Mouse (Mus musculus) granulocyte monocyte progenitor cell, adult 5-6 weeks (primary cell): ENCODE data around the gene Zdhhc1. TPM values are rescaled to one million over a fixed set of nuclear protein-coding genes. Genes with fewer than 3 reads are reported as not detected.

Experiments used
- ATAC-seq: replicated peaks from 2 replicates; pipeline ENCODE4 v1.8.0; 2016; ENCODE audit warnings: mild to moderate bottlenecking, moderate TSS enrichment, inconsistent platforms; ENCODE audit not compliant: poor library complexity, severe bottlenecking
- total RNA-seq, 2 experiments: library from RNA; stranded (forward) in 1 of 2; stranded (reverse) in 1 of 2; fragments of 200-712, 200-1000 nt in 1 of 2; fragments of >200 nt in 1 of 2; fragmentation: Nextera tagmentation in 1 of 2; gene quantifications; 2 replicates each; pipeline ENCODE4 v1.2.3; 2014 to 2017

Gene Zdhhc1
- total RNA-seq, 2 experiments from 2014 or later, result 1.8 to 3.6 TPM

DNA sequence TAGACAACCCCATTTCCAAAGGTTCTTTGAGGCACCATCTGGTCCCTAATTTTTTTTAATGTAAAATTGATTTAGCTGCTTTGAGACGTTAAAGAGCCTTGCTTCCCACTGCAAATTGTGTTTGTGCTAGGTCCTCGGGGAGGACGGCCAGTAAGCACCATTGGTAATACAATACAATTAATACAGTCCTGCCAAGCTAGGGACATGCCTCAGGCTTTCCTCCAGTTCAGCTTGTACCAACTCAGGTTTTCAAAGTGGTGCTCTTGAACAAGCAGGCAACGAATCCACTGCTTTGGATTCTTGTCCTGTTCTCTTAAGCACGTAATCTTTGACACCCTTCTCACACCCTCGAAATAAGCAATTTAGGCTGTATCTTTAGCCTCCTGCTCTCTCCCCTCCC lies 63.7 kb downstream of the Zdhhc1 start:
- no peak for ATAC-seq

DNA sequence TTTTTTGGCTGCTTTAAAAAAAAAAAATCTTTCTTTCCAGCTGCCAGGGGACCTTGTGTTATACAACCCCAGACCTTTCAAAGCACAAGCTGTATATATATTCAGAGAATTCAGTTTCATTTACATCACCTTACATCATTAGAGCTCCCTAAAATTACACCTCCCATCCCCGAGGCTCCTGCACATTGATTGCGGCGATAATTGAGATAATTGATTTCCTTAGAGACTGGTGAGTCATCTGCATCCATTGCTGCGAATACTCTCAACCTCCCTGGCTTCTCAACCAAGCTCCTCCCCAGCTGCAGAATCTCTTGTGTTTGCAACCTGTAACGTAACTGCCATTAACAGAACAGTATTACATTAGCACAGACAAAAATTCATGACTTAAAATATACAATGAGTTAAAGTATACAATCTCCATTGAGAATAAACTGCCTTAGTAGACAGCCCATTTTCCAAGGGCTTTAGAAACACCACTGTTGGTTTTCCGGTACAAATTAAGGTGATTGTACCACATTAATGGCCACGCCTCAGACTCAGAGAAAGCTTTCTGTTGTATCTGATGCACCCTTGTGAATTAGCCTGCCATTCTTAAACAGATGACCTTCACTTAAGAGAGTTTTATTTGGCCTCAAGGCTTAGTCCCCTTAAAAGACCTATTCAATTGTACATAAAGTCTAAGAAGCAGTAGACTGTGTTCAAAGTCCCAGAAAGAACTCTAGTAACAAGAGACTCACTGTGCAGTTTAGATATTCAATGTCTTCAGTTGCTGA lies 64.8 kb downstream of the Zdhhc1 start:
- no peak for ATAC-seq

DNA sequence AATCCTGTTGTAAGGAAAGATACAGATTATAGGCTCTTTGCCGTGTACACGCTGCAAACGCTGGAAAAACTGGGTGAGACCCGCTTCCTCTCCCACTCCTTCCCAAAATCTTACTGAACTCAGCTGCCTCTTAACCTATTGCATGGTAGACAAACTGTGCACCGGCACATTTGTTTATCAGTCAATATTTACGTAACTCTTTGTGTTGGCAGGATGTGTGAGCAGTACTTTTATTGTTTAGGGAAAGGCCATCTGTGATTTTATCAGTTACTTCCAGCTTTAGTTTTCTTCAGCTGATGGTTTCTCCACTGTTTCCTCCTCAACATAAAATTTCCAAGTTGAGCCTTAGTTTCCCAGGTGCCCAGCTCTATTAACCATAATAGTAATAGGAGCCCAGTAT lies 69.8 kb downstream of the Zdhhc1 start:
- no peak for ATAC-seq

Other genes with a start within 250 kb of the Zdhhc1 start
- 0.32 TPM in 1 of 2 replicates, not detected in the other for gene B3gnt9, start 241.7 kb downstream of the Zdhhc1 start, total RNA-seq (2014; fragmentation: Nextera tagmentation)
- 1.0 TPM in 1 of 2 replicates, not detected in the other for gene B3gnt9, start 241.7 kb downstream of the Zdhhc1 start, total RNA-seq (2017)
- 8.7 and 9.4 TPM in 2 replicates for gene Tradd, start 232.3 kb downstream of the Zdhhc1 start, total RNA-seq (2014; fragmentation: Nextera tagmentation)
- gene Tradd, start 232.3 kb downstream of the Zdhhc1 start, total RNA-seq (2017), result 15.8 and 21.0 TPM in 2 replicates
- gene Fbxl8, start 232.3 kb downstream of the Zdhhc1 start, total RNA-seq (2014; fragmentation: Nextera tagmentation), result 0.21 and 4.4 TPM in 2 replicates
- 1.7 and 3.6 TPM in 2 replicates for gene Fbxl8, start 232.3 kb downstream of the Zdhhc1 start, total RNA-seq (2017)
- not detected in 2 replicates for gene Hsf4, start 227.1 kb downstream of the Zdhhc1 start, total RNA-seq (2014; fragmentation: Nextera tagmentation)
- gene Hsf4, start 227.1 kb downstream of the Zdhhc1 start, total RNA-seq (2017), result not detected in 2 replicates
- not detected in 2 replicates for gene Nol3, start 220.8 kb downstream of the Zdhhc1 start, total RNA-seq (2014; fragmentation: Nextera tagmentation)
- gene Nol3, start 220.8 kb downstream of the Zdhhc1 start, total RNA-seq (2017), result not detected in 2 replicates
- gene 4931428F04Rik, start 207.0 kb downstream of the Zdhhc1 start, total RNA-seq (2014; fragmentation: Nextera tagmentation), result 2.7 and 4.0 TPM in 2 replicates
- 0.56 and 0.93 TPM in 2 replicates for gene 4931428F04Rik, start 207.0 kb downstream of the Zdhhc1 start, total RNA-seq (2017)
- not detected in 2 replicates for gene Exoc3l, start 200.8 kb downstream of the Zdhhc1 start, total RNA-seq (2014; fragmentation: Nextera tagmentation)
- gene Exoc3l, start 200.8 kb downstream of the Zdhhc1 start, total RNA-seq (2017), result 0.60 and 2.5 TPM in 2 replicates
- gene E2f4, start 199.2 kb downstream of the Zdhhc1 start, total RNA-seq (2014; fragmentation: Nextera tagmentation), result 139 and 170 TPM in 2 replicates
- 44.3 and 50.9 TPM in 2 replicates for gene E2f4, start 199.2 kb downstream of the Zdhhc1 start, total RNA-seq (2017)
- gene Elmo3, start 191.3 kb downstream of the Zdhhc1 start, total RNA-seq (2014; fragmentation: Nextera tagmentation), result 2.6 and 5.6 TPM in 2 replicates
- gene Elmo3, start 191.3 kb downstream of the Zdhhc1 start, total RNA-seq (2017), result 0.05 and 3.2 TPM in 2 replicates
- 5.2 and 5.3 TPM in 2 replicates for gene Lrrc29, start 170.6 kb downstream of the Zdhhc1 start, total RNA-seq (2014; fragmentation: Nextera tagmentation)
- gene Lrrc29, start 170.6 kb downstream of the Zdhhc1 start, total RNA-seq (2017), result 2.0 and 2.3 TPM in 2 replicates
- 82.8 and 106 TPM in 2 replicates for gene Tmem208, start 170.5 kb downstream of the Zdhhc1 start, total RNA-seq (2014; fragmentation: Nextera tagmentation)
- gene Tmem208, start 170.5 kb downstream of the Zdhhc1 start, total RNA-seq (2017), result 37.1 and 64.8 TPM in 2 replicates
- 7.0 and 12.9 TPM in 2 replicates for gene Fhod1, start 148.9 kb downstream of the Zdhhc1 start, total RNA-seq (2014; fragmentation: Nextera tagmentation)
- gene Fhod1, start 148.9 kb downstream of the Zdhhc1 start, total RNA-seq (2017), result 2.5 and 2.6 TPM in 2 replicates
- gene Slc9a5, start 148.1 kb downstream of the Zdhhc1 start, total RNA-seq (2014; fragmentation: Nextera tagmentation), result 0.82 and 3.8 TPM in 2 replicates
- gene Slc9a5, start 148.1 kb downstream of the Zdhhc1 start, total RNA-seq (2017), result 0.41 and 0.73 TPM in 2 replicates
- 0.47 TPM in 1 of 2 replicates, not detected in the other for gene Plekhg4, start 123.6 kb downstream of the Zdhhc1 start, total RNA-seq (2014; fragmentation: Nextera tagmentation)
- 0.09 TPM in 1 of 2 replicates, not detected in the other for gene Plekhg4, start 123.6 kb downstream of the Zdhhc1 start, total RNA-seq (2017)
- gene Kctd19, start 83.4 kb downstream of the Zdhhc1 start, total RNA-seq (2014; fragmentation: Nextera tagmentation), result not detected in 2 replicates
- gene Kctd19, start 83.4 kb downstream of the Zdhhc1 start, total RNA-seq (2017), result not detected in 2 replicates
- 0.36 TPM in 1 of 2 replicates, not detected in the other for gene Lrrc36, start 83.3 kb downstream of the Zdhhc1 start, total RNA-seq (2014; fragmentation: Nextera tagmentation)
- not detected in 2 replicates for gene Lrrc36, start 83.3 kb downstream of the Zdhhc1 start, total RNA-seq (2017)
- not detected in 2 replicates for gene Tppp3, start 25.4 kb downstream of the Zdhhc1 start, total RNA-seq (2014; fragmentation: Nextera tagmentation)
- gene Tppp3, start 25.4 kb downstream of the Zdhhc1 start, total RNA-seq (2017), result not detected in 2 replicates
- gene Hsd11b2, start 21.9 kb upstream of the Zdhhc1 start, total RNA-seq (2014; fragmentation: Nextera tagmentation), result not detected in 2 replicates
- not detected in 2 replicates for gene Hsd11b2, start 21.9 kb upstream of the Zdhhc1 start, total RNA-seq (2017)
- 112 and 132 TPM in 2 replicates for gene Atp6v0d1, start 69.1 kb upstream of the Zdhhc1 start, total RNA-seq (2014; fragmentation: Nextera tagmentation)
- gene Atp6v0d1, start 69.1 kb upstream of the Zdhhc1 start, total RNA-seq (2017), result 47.1 and 47.3 TPM in 2 replicates
- 55.3 and 92.8 TPM in 2 replicates for gene Ripor1, start 108.4 kb upstream of the Zdhhc1 start, total RNA-seq (2014; fragmentation: Nextera tagmentation)
- 5.4 and 10.1 TPM in 2 replicates for gene Ripor1, start 108.4 kb upstream of the Zdhhc1 start, total RNA-seq (2017)
- 104 and 105 TPM in 2 replicates for gene Ctcf, start 139.7 kb upstream of the Zdhhc1 start, total RNA-seq (2014; fragmentation: Nextera tagmentation)
- 84.1 and 107 TPM in 2 replicates for gene Ctcf, start 139.7 kb upstream of the Zdhhc1 start, total RNA-seq (2017)
- gene Agrp, start 140.5 kb upstream of the Zdhhc1 start, total RNA-seq (2014; fragmentation: Nextera tagmentation), result not detected in 2 replicates
- gene Agrp, start 140.5 kb upstream of the Zdhhc1 start, total RNA-seq (2017), result not detected in 2 replicates
- gene Carmil2, start 189.4 kb upstream of the Zdhhc1 start, total RNA-seq (2014; fragmentation: Nextera tagmentation), result 3.4 and 6.3 TPM in 2 replicates
- 0.86 and 2.1 TPM in 2 replicates for gene Carmil2, start 189.4 kb upstream of the Zdhhc1 start, total RNA-seq (2017)
- gene Acd, start 204.2 kb upstream of the Zdhhc1 start, total RNA-seq (2014; fragmentation: Nextera tagmentation), result 52.2 and 56.5 TPM in 2 replicates
- 22.4 and 33.3 TPM in 2 replicates for gene Acd, start 204.2 kb upstream of the Zdhhc1 start, total RNA-seq (2017)
- gene Pard6a, start 204.2 kb upstream of the Zdhhc1 start, total RNA-seq (2014; fragmentation: Nextera tagmentation), result 7.0 and 13.9 TPM in 2 replicates
- 5.9 and 13.3 TPM in 2 replicates for gene Pard6a, start 204.2 kb upstream of the Zdhhc1 start, total RNA-seq (2017)
- gene 4933405L10Rik, start 210.8 kb upstream of the Zdhhc1 start, total RNA-seq (2014; fragmentation: Nextera tagmentation), result not detected in 2 replicates
- gene 4933405L10Rik, start 210.8 kb upstream of the Zdhhc1 start, total RNA-seq (2017), result not detected in 2 replicates
- 20.0 and 35.2 TPM in 2 replicates for gene Enkd1, start 211.3 kb upstream of the Zdhhc1 start, total RNA-seq (2014; fragmentation: Nextera tagmentation)
- 14.5 and 16.2 TPM in 2 replicates for gene Enkd1, start 211.3 kb upstream of the Zdhhc1 start, total RNA-seq (2017)